Mouse (Mus musculus) CH12.LX (cell line): ENCODE data around the gene Dlg2.

Experiments
- CHD2 ChIP-seq: IDR thresholded peaks from 2 replicates; pipeline ENCODE4 v1.6.1; 2011; ENCODE audit warnings: low read length, improper control_type of control experiment
- CTCF ChIP-seq, 2 experiments: IDR thresholded peaks in 1 of 2; conservative IDR thresholded peaks in 1 of 2; 2 replicates each; pipeline ENCODE4 v1.5.1; 2011 to 2012; ENCODE audit warnings: low read depth in 2 of 2, low read length in 2 of 2, improper control_type of control experiment in 1 of 2, inconsistent platforms in 1 of 2, mild to moderate bottlenecking in 1 of 2, moderate library complexity in 1 of 2
- ELF1 ChIP-seq: IDR thresholded peaks from 2 replicates; pipeline ENCODE4 v1.6.1; 2014; ENCODE audit warnings: low read depth, mild to moderate bottlenecking, inconsistent platforms, low read length, improper control_type of control experiment
- EP300 ChIP-seq: IDR thresholded peaks from 2 replicates; pipeline ENCODE4 v1.6.1; 2011; ENCODE audit warnings: low read length, improper control_type of control experiment
- ETS1 ChIP-seq: conservative IDR thresholded peaks from 2 replicates; pipeline ENCODE4 v1.6.1; 2012; ENCODE audit warnings: low read depth, mild to moderate bottlenecking, inconsistent platforms, low read length, improper control_type of control experiment, moderate library complexity
- HCFC1 ChIP-seq: IDR thresholded peaks from 2 replicates; pipeline ENCODE4 v1.6.1; 2012; ENCODE audit warnings: low read depth, mild to moderate bottlenecking, inconsistent platforms, low read length, improper control_type of control experiment
- IRF4 ChIP-seq: IDR thresholded peaks from 2 replicates; pipeline ENCODE4 v1.6.1; 2014; ENCODE audit warnings: low read depth, mild to moderate bottlenecking, inconsistent platforms, low read length, improper control_type of control experiment
- POLR2A ChIP-seq: IDR thresholded peaks from 2 replicates; pipeline ENCODE4 v1.6.1; 2011; ENCODE audit warnings: low read depth, mild to moderate bottlenecking, improper control_type of control experiment, low read length
- TCF12 ChIP-seq: IDR thresholded peaks from 2 replicates; pipeline ENCODE4 v1.6.1; 2014; ENCODE audit warnings: low read depth, mild to moderate bottlenecking, inconsistent platforms, low read length, improper control_type of control experiment
- USF1 ChIP-seq: IDR thresholded peaks from 2 replicates; pipeline ENCODE4 v1.6.1; 2014; ENCODE audit warnings: low read depth, mild to moderate bottlenecking, inconsistent platforms, low read length, improper control_type of control experiment
- ZKSCAN1 ChIP-seq: IDR thresholded peaks from 2 replicates; pipeline ENCODE4 v1.6.1; 2012; ENCODE audit warnings: low read depth, inconsistent platforms, low read length, improper control_type of control experiment, borderline replicate concordance

- TF ChIP-seq HCFC1 = no peak
- no peak for TF ChIP-seq CHD2
- TF ChIP-seq CTCF (conservative IDR thresholded peaks at IDR 0.05 in 1 of 2, IDR thresholded peaks at IDR 0.05 in 1 of 2; ENCODE audit: low read depth in 2 of 2, low read length in 2 of 2) = no peak
- TF ChIP-seq ZKSCAN1 = no peak
- TF ChIP-seq TCF12 = no peak
- TF ChIP-seq POLR2A = no peak
- TF ChIP-seq EP300 = no peak
- TF ChIP-seq ELF1 = no peak
- TF ChIP-seq ETS1 = no peak
- no peak for TF ChIP-seq USF1
- no peak for TF ChIP-seq IRF4
These were observed 1624.4 kb downstream of the Dlg2 start for GRCm38 (mm10) chr7:92100847-92101246.
